Mouse (Mus musculus) adrenal gland, postnatal 25 days (tissue): ENCODE results near the gene Cdk5rap2. TPM values are rescaled to one million over a fixed set of nuclear protein-coding genes. Genes with fewer than 3 reads are reported as not detected.

Source experiments
- DNase-seq: peaks from one replicate; pipeline ENCODE4 v3.0.0; 2021; ENCODE audit warnings: mixed read lengths
- total RNA-seq: library from RNA; stranded (reverse); gene quantifications from 2 replicates; pipeline ENCODE4 v1.2.3, GENCODE M21; 2021

The Cdk5rap2 gene
- total RNA-seq, 1 experiment from 2014 or later, result 49.8 TPM

- DNase-seq, result no peak
Observed at GRCm38 (mm10) chr4:70260419-70260807, 149.8 kb downstream of the Cdk5rap2 start.

- DNase-seq, result no peak
Observed at GRCm38 (mm10) chr4:70259726-70260418, 150.4 kb downstream of the Cdk5rap2 start.

- DNase-seq, result no peak
Observed at GRCm38 (mm10) chr4:70258826-70259225, 151.4 kb downstream of the Cdk5rap2 start.

GRCm38 (mm10) chr4:70258205-70258604, 152.0 kb downstream of the Cdk5rap2 start:
- no peak for DNase-seq

- DNase-seq, result no peak
Observed at GRCm38 (mm10) chr4:70251782-70252181, 158.5 kb downstream of the Cdk5rap2 start.

GRCm38 (mm10) chr4:70245706-70246105, 164.5 kb downstream of the Cdk5rap2 start:
- DNase-seq, result no peak

GRCm38 (mm10) chr4:70243561-70244120, 166.6 kb downstream of the Cdk5rap2 start:
- DNase-seq, result no peak

- no peak for DNase-seq
Observed at GRCm38 (mm10) chr4:70239731-70240130, 170.5 kb downstream of the Cdk5rap2 start.

GRCm38 (mm10) chr4:70238862-70239261, 171.4 kb downstream of the Cdk5rap2 start:
- no peak for DNase-seq

- no peak for DNase-seq
Observed at GRCm38 (mm10) chr4:70232383-70232782, 177.9 kb downstream of the Cdk5rap2 start.

GRCm38 (mm10) chr4:70229874-70230273, 180.4 kb downstream of the Cdk5rap2 start:
- no peak for DNase-seq

- no peak for DNase-seq
Observed at GRCm38 (mm10) chr4:70228350-70228749, 181.9 kb downstream of the Cdk5rap2 start.

GRCm38 (mm10) chr4:70227667-70228066, 182.6 kb downstream of the Cdk5rap2 start:
- no peak for DNase-seq

- DNase-seq, result no peak
Observed at GRCm38 (mm10) chr4:70224503-70224902, 185.7 kb downstream of the Cdk5rap2 start.

- no peak for DNase-seq
Observed at GRCm38 (mm10) chr4:70221878-70222277, 188.4 kb downstream of the Cdk5rap2 start.

GRCm38 (mm10) chr4:70221370-70221769, 188.9 kb downstream of the Cdk5rap2 start:
- DNase-seq, result no peak

GRCm38 (mm10) chr4:70220277-70221180, 189.7 kb downstream of the Cdk5rap2 start:
- DNase-seq, result peak; percentile 44

GRCm38 (mm10) chr4:70219776-70220175, 190.5 kb downstream of the Cdk5rap2 start:
- DNase-seq, result no peak

- no peak for DNase-seq
Observed at GRCm38 (mm10) chr4:70185971-70186370, 224.3 kb downstream of the Cdk5rap2 start.
